Mouse (Mus musculus) heart, adult 2 months (tissue): Measurements from ENCODE around the gene Tmem60. TPM values are rescaled to one million over a fixed set of nuclear protein-coding genes. Genes with fewer than 3 reads are reported as not detected.

ENCODE experiments used
- DNase-seq, 2 experiments: peaks; one replicate each; pipeline ENCODE4 v3.0.0; 2021
- H3K27ac ChIP-seq: fragments of 200-600 bp; 2 replicates; pipeline ENCODE4 v1.8.1; 2022
- H3K27me3 ChIP-seq: fragments of 200-500 bp; 2 replicates; pipeline ENCODE4 v1.6.1; 2012; ENCODE audit warnings: mild to moderate bottlenecking, low read length, inconsistent platforms, mixed read lengths; ENCODE audit not compliant: control insufficient read depth, insufficient read depth
- H3K36me3 ChIP-seq: fragments of 200-500 bp; 2 replicates; pipeline ENCODE4 v1.6.1; 2012; ENCODE audit warnings: low read length, inconsistent platforms; ENCODE audit not compliant: control insufficient read depth, insufficient read depth
- H3K4me1 ChIP-seq: fragments of 200-500 bp; 2 replicates; pipeline ENCODE4 v1.6.1; 2011; ENCODE audit warnings: low read length; ENCODE audit not compliant: control insufficient read depth, insufficient read depth
- H3K4me3 ChIP-seq: fragments of 200-600 bp; 2 replicates; pipeline ENCODE4 v1.8.1; 2022
- H3K79me2 ChIP-seq: fragments of 200-500 bp; replicated peaks from 2 replicates; pipeline ENCODE4 v1.6.1; 2012; ENCODE audit warnings: mild to moderate bottlenecking, inconsistent platforms, low read length, moderate library complexity, mixed read lengths; ENCODE audit not compliant: control insufficient read depth, insufficient read depth
- H3K9ac ChIP-seq: fragments of 200-500 bp; 2 replicates; pipeline ENCODE4 v1.6.1; 2012; ENCODE audit warnings: low read depth, mild to moderate bottlenecking, control low read depth, inconsistent platforms, low read length, mixed read lengths
- CTCF ChIP-seq: fragments of 200-600 bp; IDR thresholded peaks from 2 replicates; pipeline ENCODE4 v1.8.1; 2022; ENCODE audit warnings: antibody characterized with exemption, mild to moderate bottlenecking, moderate library complexity
- EP300 ChIP-seq: fragments of 200-500 bp; IDR thresholded peaks from 2 replicates; pipeline ENCODE4 v1.6.1; 2011; ENCODE audit warnings: low read depth, low read length, control low read depth; ENCODE audit not compliant: insufficient read depth
- POLR2A ChIP-seq: fragments of 200-500 bp; IDR thresholded peaks from 2 replicates; pipeline ENCODE4 v1.6.1; 2011; ENCODE audit warnings: mild to moderate bottlenecking, low read depth, low read length, control low read depth; ENCODE audit not compliant: insufficient read depth
- WGBS: fragments of 180-500 bp; shearing (Covaris S2); methylation state at CpG from one replicate; pipeline ENCODE4 v1.1.7; 2018; 5-methylcytosine and 5-hydroxymethylcytosine counted together
- intact Hi-C: fragments of 180-260 bp; cut with DNase I; formaldehyde crosslinking; loops from one replicate; pipeline ENCODE4 v1.15.1; 2025
- polyA plus RNA-seq: library from polyadenylated mRNA; depleted of rRNA; stranded (reverse); fragments of >200 nt; gene quantifications from 2 replicates; pipeline ENCODE4 v1.2.3, GENCODE M21; 2012
- total RNA-seq, 2 experiments: library from RNA; stranded (reverse); gene quantifications; 2 replicates each; pipeline ENCODE4 v1.2.3; 2021

The Tmem60 gene
- total and polyA plus RNA-seq, 3 experiments, result 20.9 to 28.3 (median 23.3) TPM

GRCm38 (mm10) chr5:20865193-20865755 lies 16.7 kb upstream of the Tmem60 start:
- intact Hi-C loops, result no loop called here
- Histone ChIP-seq H3K27ac (no peak overlapping the region), H3K27me3 (no peaks in the 10 kb centered on the region), H3K79me2 (peaks cover 1% of the 10 kb centered on the region), H3K4me3 (no peak overlapping the region), H3K4me1 (peaks cover 4% of the 10 kb centered on the region), H3K36me3 (peaks cover 2% of the 10 kb centered on the region; the same call in 1 of the 2 replicates), H3K9ac (no peak overlapping the region)
- TF ChIP-seq POLR2A, result no peak
- no peak for TF ChIP-seq CTCF
- no peak for TF ChIP-seq EP300
- WGBS, result 87% methylated on average over 2 of the region's 2 CpGs
- DNase-seq, result no peak

- Histone ChIP-seq H3K27me3 (no peaks in the 10 kb centered on the region), H3K36me3 (no peaks in the 10 kb centered on the region), H3K79me2 (peaks cover 1% of the 10 kb centered on the region; the same call in 1 of the 2 replicates), H3K4me1 (no peaks in the 10 kb centered on the region), H3K27ac (no peak overlapping the region), H3K9ac (no peak overlapping the region), H3K4me3 (no peak overlapping the region)
- WGBS, result 57% methylated on average over 1 of the region's 1 CpGs
- intact Hi-C loops, result no loop called here
- no peak for TF ChIP-seq CTCF
- no peak for TF ChIP-seq EP300
- TF ChIP-seq POLR2A, result no peak
- no peak for DNase-seq
These were observed 8.8 kb upstream of the Tmem60 start for GRCm38 (mm10) chr5:20873146-20873545.

GRCm38 (mm10) chr5:20876934-20877426 lies 5.0 kb upstream of the Tmem60 start:
- intact Hi-C loops, result no loop called here
- Histone ChIP-seq H3K79me2 (peaks cover 1% of the 10 kb centered on the region; the same call in 1 of the 2 replicates), H3K36me3 (no peaks in the 10 kb centered on the region), H3K9ac (no peak overlapping the region), H3K4me1 (no peaks in the 10 kb centered on the region), H3K4me3 (no peak overlapping the region), H3K27me3 (no peaks in the 10 kb centered on the region), H3K27ac (no peak overlapping the region)
- WGBS, result 15% methylated on average over 1 of the region's 1 CpGs
- no peak for TF ChIP-seq EP300
- TF ChIP-seq CTCF, result no peak
- no peak for TF ChIP-seq POLR2A
- DNase-seq, result no peak

GRCm38 (mm10) chr5:20880386-20880785 lies 1.6 kb upstream of the Tmem60 start:
- H3K4me3 ChIP-seq, result peak overlapping the region; percentile 71

GRCm38 (mm10) chr5:20880797-20881775 lies 905 bp upstream of the Tmem60 start:
- peak; percentile 66 to 73 for DNase-seq
- TF ChIP-seq EP300, result no peak
- no peak for TF ChIP-seq POLR2A
- TF ChIP-seq CTCF, result peak; percentile 23; the same call in 1 of the 2 replicates
- Histone ChIP-seq H3K27me3 (no peaks in the 10 kb centered on the region), H3K79me2 (no peaks in the 10 kb centered on the region; the same call in 1 of the 2 replicates), H3K27ac (peak overlapping the region; percentile 84), H3K4me1 (peaks cover 1% of the 10 kb centered on the region; the same call in 1 of the 2 replicates), H3K4me3 (peak overlapping the region; percentile 71), H3K9ac (peak overlapping the region; percentile 95), H3K36me3 (no peaks in the 10 kb centered on the region)
- 2% methylated on average over 64 of the region's 64 CpGs for WGBS
- intact Hi-C loops, result loop anchor here (10.0 kb wide), 2 partner anchors 544 to 764 kb away; partner anchors contain the start of genes Armc10, Ccdc146, Fam185a and Fbxl13

More at GRCm38 (mm10) chr5:20880386-20880785, 1.6 kb upstream of the Tmem60 start:
- Histone ChIP-seq H3K79me2 (no peaks in the 10 kb centered on the region; the same call in 1 of the 2 replicates), H3K36me3 (no peaks in the 10 kb centered on the region), H3K4me1 (peaks cover 1% of the 10 kb centered on the region; the same call in 1 of the 2 replicates), H3K9ac (peak overlapping the region; percentile 37; the same call in 1 of the 2 replicates), H3K27me3 (no peaks in the 10 kb centered on the region), H3K27ac (peak overlapping the region; percentile 84)
- DNase-seq, result no peak
- WGBS, result 63% methylated on average over 2 of the region's 2 CpGs
- intact Hi-C loops, result loop anchor here (10.0 kb wide), 2 partner anchors 544 to 764 kb away; partner anchors contain the start of genes Armc10, Ccdc146, Fam185a and Fbxl13
- TF ChIP-seq POLR2A, result no peak
- TF ChIP-seq EP300, result no peak
- no peak for TF ChIP-seq CTCF
